Mouse (Mus musculus) CD8-positive naive resting alpha-beta T cell, adult 2 months (primary cell): Measurements from ENCODE around the gene Gm37240.

Experiments used
- DNase-seq, 2 experiments: peaks; one replicate each; pipeline ENCODE4 v3.0.0; 2022; ENCODE audit warnings: low read depth in 2 of 2, low spot score in 2 of 2

Gm37240 gene

GRCm38 (mm10) chr3:85368354-85369120 is 518.8 kb downstream of the Gm37240 start:
- no peak for DNase-seq

GRCm38 (mm10) chr3:85364591-85365343 is 522.6 kb downstream of the Gm37240 start:
- no peak for DNase-seq

DNA sequence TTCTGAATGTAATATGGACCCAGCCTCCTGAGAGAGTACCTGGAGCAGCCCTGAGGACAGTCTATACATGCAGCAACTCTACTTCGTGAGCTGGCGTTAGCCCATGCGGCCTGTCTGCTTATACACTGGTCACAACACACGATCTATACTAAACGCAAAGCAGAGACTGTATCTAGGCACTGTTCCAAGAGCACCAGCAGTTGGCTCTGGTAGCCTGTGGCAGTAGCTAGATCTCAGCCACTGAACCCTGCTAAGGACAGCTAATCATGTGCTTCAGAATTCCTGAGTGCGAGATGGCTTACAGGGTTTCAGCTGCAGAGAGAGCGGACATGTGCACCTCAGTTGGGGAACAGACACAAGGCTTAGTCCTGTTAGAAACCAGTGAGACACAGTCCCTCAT is 524.4 kb downstream of the Gm37240 start:
- DNase-seq: no peak

- no peak for DNase-seq
Observed at GRCm38 (mm10) chr3:85356373-85356772, 530.9 kb downstream of the Gm37240 start.

DNA sequence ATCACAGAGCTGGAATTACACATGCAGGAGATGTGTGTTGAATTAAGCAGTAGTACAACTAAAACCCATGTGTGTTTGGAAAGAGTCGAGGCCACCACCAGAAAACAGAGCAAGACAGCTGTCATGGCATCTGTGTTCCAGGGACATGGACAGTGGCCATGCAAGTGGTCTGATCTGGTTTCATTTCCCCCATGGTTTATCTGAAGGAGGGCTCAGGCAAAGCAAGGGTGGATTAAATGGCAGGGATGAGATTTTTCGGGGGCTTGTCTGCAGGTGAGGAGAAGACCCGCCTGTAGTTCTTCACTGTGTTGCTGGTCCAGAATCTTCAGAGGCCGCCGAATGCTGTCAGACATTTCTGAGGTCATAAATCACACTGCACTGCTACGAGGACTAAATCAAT is 539.3 kb downstream of the Gm37240 start:
- DNase-seq: no peak

- no peak for DNase-seq
Observed at GRCm38 (mm10) chr3:85341103-85341860, 546.0 kb downstream of the Gm37240 start.

DNA sequence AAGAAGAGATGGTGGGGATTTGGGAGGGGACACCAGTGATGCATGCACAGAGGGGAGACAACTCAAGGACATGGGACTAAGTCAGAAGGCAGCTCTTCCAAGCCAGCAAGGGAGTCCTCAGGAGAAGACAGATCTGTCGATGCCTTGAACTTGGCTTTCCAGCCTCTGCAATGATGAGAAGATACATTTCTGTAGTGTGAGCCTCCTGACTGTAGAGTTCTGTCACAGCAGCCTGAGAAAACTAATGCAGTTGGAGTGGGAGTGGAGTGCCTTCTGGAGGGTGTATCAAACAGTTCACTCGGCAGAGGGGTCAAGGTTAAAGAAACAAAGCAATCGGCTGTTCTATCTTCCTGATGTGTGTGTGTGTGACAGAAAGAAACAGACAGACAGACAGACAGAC is 546.8 kb downstream of the Gm37240 start:
- no peak for DNase-seq

DNA sequence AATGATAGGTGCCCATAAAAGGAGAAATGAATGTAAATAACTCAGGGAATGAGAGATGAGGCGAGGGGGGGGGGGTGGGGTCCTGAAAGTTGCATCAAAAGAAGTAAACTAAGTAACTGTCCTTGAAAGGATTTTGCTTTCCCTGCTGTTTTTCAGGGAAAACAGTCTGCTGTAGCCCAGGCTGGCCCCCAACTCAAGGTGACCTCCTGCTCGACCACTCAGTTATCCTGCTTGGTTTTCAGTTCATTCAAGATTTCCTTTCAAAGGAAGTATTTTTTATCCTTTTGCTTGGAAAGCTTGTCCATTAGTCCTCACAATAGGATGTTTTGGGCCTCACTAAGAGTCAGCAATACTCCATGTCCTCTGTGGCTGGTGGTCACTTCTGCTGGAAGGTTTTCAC is 547.4 kb downstream of the Gm37240 start:
- DNase-seq: no peak

- no peak for DNase-seq
Observed at GRCm38 (mm10) chr3:85339269-85339820, 548.0 kb downstream of the Gm37240 start.

DNA sequence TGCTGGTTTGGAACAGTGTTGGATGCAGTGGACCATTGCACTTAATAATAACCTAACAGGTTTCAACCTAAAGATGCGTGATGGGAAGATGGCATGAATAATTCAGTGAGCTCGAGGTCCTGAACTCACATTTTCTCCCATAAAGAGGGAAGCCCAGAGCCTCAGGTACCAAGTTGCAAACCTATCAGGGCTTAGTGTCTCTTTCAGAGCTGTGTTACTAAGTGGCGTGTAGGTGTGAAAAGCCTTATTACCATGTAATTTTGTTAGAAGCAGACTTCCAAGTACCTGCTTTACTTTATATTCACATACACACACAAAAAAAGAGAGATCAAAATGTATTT is 548.6 kb downstream of the Gm37240 start:
- no peak for DNase-seq

GRCm38 (mm10) chr3:85337881-85338754 is 549.2 kb downstream of the Gm37240 start:
- no peak for DNase-seq

DNA sequence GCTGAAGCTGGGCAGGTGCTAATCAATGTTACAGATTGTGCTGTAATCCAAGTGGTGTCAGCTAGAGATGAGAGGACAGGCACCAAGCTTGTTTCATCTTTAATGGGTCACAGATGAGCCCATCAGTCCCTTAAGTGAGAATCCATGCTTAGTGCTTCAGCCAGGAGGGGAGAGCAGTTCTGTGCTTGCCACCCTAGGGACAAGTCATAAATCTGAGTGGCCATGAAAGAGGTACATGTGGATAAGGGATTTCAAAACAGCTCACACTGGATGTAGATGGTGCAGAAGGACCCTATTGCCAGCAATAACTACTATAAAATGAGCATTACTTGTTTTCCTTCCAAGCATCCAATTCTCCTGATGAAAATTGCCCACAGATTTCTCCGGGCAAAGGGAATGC is 551.8 kb downstream of the Gm37240 start:
- no peak for DNase-seq

DNA sequence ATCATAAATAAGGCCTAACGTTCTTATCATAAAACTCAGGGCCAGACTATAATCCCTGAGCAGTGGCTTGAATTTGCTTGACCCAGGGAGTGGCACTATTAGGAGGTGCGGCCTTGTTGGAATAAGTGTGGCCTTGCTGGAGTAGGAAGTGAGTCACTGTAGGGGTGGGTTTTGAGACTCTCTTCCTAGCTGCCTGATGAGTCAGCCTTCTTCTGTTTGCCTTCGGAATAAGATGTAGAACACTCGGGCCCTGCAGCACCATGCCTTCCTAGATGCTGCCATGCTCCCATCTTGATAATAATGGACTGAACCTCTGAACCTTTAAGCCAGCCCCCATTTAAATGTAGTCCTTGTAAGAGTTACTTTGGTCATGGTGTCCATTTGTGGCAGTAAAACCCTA is 555.0 kb downstream of the Gm37240 start:
- DNase-seq: no peak

GRCm38 (mm10) chr3:85318256-85318655 is 569.1 kb downstream of the Gm37240 start:
- no peak for DNase-seq

GRCm38 (mm10) chr3:85317306-85317705 is 570.0 kb downstream of the Gm37240 start:
- no peak for DNase-seq

GRCm38 (mm10) chr3:85314961-85315360 is 572.4 kb downstream of the Gm37240 start:
- no peak for DNase-seq

DNA sequence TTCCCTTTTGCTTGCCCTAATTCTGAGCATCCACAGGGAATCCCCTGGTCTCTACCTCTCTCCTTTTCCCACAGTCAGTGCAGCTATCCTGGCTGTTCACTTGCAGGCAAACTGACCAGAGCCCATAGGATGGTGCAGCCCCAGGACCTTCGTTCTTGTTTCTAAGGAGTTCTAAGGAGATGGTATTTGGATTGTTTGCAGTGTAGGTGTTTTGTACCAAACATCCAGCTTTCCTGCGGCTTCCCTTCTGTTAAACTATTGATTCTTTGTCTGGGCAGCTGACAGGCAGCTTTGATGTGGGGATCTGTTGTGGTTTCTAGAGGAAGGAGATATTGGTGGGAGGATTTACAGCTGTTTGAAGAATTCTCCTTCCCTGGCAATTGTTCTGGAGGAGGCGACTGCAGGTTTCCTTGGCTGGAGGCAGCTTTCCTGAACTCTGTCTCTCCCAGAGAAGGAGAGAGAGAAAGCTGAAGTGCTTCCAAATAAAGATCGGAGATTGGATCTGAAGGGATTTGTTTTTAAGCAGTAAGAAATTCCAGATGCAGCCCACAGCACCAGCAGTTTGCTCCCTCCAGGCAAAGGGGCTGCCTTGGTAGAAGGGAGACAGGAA is 573.6 kb downstream of the Gm37240 start:
- no peak for DNase-seq

- DNase-seq: no peak
Observed at GRCm38 (mm10) chr3:85311176-85311575, 576.1 kb downstream of the Gm37240 start.

DNA sequence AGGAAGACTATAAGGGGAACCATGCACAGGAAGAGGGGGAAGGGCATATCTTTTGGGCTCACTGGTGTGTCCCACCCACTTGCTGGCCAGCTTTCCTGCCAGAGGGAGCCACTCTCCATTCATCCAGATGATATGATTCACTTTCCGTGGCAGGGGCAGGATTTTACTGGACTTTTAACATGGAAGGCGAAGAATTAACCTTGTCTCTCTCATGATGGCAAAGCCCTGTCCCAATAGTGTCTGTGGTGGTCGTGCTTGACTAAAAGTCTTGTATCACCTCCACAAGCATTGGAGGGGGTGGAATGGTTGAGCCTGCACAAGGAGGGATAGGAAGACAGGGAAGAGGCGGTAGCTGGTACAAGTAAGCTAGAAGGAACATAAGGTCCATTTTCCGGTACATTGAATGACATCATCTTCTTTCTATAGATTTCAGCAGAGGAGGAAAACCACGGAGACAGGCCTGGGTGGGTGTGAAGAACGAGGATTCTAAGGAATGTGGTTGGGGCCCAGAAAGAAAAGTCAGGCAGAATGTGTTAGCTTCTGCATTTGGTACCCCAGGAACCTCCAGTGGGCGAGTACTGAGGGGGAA is 576.8 kb downstream of the Gm37240 start:
- no peak for DNase-seq

- no peak for DNase-seq
Observed at GRCm38 (mm10) chr3:85309168-85309567, 578.1 kb downstream of the Gm37240 start.
